Mouse (Mus musculus): Measurements from ENCODE around the gene Rasa3.

- TF ChIP-seq CTCF (IDR thresholded peaks at IDR 0.05; ENCODE audit: low read depth) (no peak), EP300 (optimal IDR thresholded peaks at IDR 0.05) (no peak)
These were observed 2.3 kb downstream of the Rasa3 start for GRCm38 (mm10) chr8:13675121-13675520.
